Mouse (Mus musculus) left cerebral cortex, postnatal 10 days (tissue): Measurements from ENCODE around the gene Gm20503. TPM values are rescaled to one million over a fixed set of nuclear protein-coding genes. Genes with fewer than 3 reads are reported as not detected.

Source experiments
- DNase-seq, 2 experiments: peaks; one replicate each; pipeline ENCODE4 v3.0.0; 2021 to 2022; ENCODE audit warnings: low spot score in 2 of 2, mixed read lengths in 1 of 2; ENCODE audit errors: extremely low spot score in 1 of 2
- intact Hi-C: fragments of 180-260 bp; cut with DNase I; formaldehyde crosslinking; loops from one replicate; pipeline ENCODE4 v1.15.1; 2025
- total RNA-seq, 2 experiments: library from RNA; stranded (reverse); gene quantifications; 2 replicates each; pipeline ENCODE4 v1.2.3; 2021

Gm20503 gene
- total RNA-seq, 2 experiments from 2014 or later, result 2.1 TPM; not detected in 1

- intact Hi-C loops, result no loop called here
- DNase-seq, result no peak
Observed at GRCm38 (mm10) chr4:59047222-59047621, 44.2 kb downstream of the Gm20503 start.

DNA sequence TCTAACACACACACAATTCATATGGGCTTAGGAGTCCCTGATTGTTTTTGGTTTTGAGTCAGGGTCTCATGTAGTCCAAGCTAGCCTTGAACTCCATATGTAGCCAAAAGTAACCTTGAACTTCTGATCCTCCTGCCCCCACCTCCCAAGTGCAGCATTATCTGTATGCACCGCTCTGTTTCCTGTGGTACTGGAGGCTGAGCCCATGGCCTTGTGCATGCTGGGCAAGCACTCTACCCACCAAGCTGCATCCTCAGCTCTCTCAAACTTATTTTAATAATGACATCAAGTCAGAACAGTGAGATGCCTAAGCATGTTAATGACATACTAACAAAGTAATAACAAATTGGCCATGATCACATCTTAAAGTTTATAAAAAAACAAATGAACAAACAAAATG is 48.1 kb downstream of the Gm20503 start:
- DNase-seq, result no peak
- intact Hi-C loops, result no loop called here

DNA sequence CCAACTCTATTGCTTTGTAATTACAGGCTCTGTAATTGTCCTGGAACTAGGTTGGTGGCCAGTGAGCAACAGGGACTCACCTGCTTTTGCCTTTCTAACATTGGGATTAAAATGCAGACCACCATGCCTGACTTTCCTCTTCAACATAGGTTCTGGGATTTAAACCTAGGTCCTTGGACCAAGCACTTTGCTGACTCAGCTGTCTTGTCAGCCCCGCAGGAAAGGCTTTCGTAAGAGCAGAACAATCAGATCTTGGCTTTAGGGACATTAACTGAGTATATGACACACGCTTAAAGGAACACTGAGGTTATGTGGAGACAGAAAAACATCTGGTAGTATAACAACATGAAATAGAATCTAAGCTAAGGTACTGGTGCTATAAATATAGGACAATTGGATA is 54.9 kb downstream of the Gm20503 start:
- intact Hi-C loops, result no loop called here
- DNase-seq, result no peak

GRCm38 (mm10) chr4:59062526-59062925 is 59.5 kb downstream of the Gm20503 start:
- intact Hi-C loops, result no loop called here
- no peak for DNase-seq

GRCm38 (mm10) chr4:59069276-59069675 is 66.3 kb downstream of the Gm20503 start:
- intact Hi-C loops, result no loop called here
- DNase-seq, result no peak

DNA sequence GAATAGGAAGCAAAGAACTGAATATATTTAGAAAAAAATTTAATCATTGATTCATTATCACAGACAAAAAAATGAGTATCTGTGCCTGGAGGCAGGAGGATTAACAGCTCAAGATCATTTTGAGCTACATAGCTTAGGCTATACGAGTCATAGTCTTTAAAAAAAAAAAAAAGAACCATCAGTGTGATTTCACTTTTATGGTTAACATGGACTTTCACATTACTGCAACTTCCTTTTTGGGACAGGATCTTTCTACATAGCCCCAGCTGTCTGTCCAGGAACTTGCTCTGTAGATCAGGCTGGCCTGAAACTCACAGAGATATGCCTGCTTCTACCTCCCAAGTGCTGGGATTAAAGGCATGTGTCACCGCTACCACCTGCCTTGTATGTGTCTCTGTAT is 80.4 kb downstream of the Gm20503 start:
- DNase-seq, result no peak
- intact Hi-C loops, result no loop called here

GRCm38 (mm10) chr4:59089391-59089790 is 86.4 kb downstream of the Gm20503 start:
- intact Hi-C loops, result no loop called here
- DNase-seq, result no peak

Other genes with a start within 250 kb of the Gm20503 start
- under 1 TPM; 0.32 to 0.36 TPM for gene Olfr267, start 215.5 kb upstream of the Gm20503 start, total RNA-seq
- gene Ecpas, start 90.5 kb upstream of the Gm20503 start, total RNA-seq, result 100 to 1,000 TPM; 143 to 166 TPM
- gene Zkscan16, start 59.6 kb upstream of the Gm20503 start, total RNA-seq, result 10 to 100 TPM; 20.7 to 25.5 TPM
- gene Ptgr1, start 16.1 kb upstream of the Gm20503 start, total RNA-seq, result 1 to 10 TPM; 3.4 to 3.6 TPM
- gene Dnajc25, start 8.1 kb upstream of the Gm20503 start, total RNA-seq, result 1 to 10 TPM; 6.8 to 8.1 TPM
- gene Gng10, start 31.9 kb downstream of the Gm20503 start, total RNA-seq, result 100 to 1,000 TPM; 123 TPM
- gene AI481877, start 135.8 kb downstream of the Gm20503 start, total RNA-seq, result not detected
- gene Ugcg, start 186.0 kb downstream of the Gm20503 start, total RNA-seq, result 100 to 1,000 TPM; 102 to 104 TPM